Mouse (Mus musculus): ENCODE results near the gene Pate3.
"Not testable (repeated sequence)": the region's sequence is repeated elsewhere in the genome, so short reads cannot be mapped to it uniquely, and the experiment has no call there.

Pate3 gene

GRCm38 (mm10) chr9:35648102-35648501 lies at the start of gene Pate3:
Gene Pate3, minus strand, starts transcription at chr9:35648202.
- DNase-seq (ENCODE audit: extremely low read depth, insufficient read length, low spot score), result no peak

- DNase-seq (ENCODE audit: extremely low read depth, insufficient read length, low spot score), result no peak
Measured at GRCm38 (mm10) chr9:35691924-35692323, 43.9 kb upstream of the Pate3 start.

- peak; percentile 48 for DNase-seq (ENCODE audit: extremely low read depth, insufficient read length, low spot score)
Measured at GRCm38 (mm10) chr9:35687013-35687412, 39.0 kb upstream of the Pate3 start, which contains the start of gene Pate1. Gene Pate1, minus strand, starts transcription at chr9:35687390.

GRCm38 (mm10) chr9:35673557-35673956 lies 25.6 kb upstream of the Pate3 start:
- no peak for DNase-seq (ENCODE audit: extremely low read depth, insufficient read length, low spot score)

GRCm38 (mm10) chr9:35632981-35633380 lies 15.0 kb downstream of the Pate3 start:
- no peak for DNase-seq (ENCODE audit: extremely low read depth, insufficient read length, low spot score)

GRCm38 (mm10) chr9:35616784-35617183 lies 31.2 kb downstream of the Pate3 start:
- DNase-seq (ENCODE audit: extremely low read depth, insufficient read length, low spot score), result not testable (repeated sequence)

GRCm38 (mm10) chr9:35614005-35614404 lies 34.0 kb downstream of the Pate3 start:
- DNase-seq (ENCODE audit: extremely low read depth, insufficient read length, low spot score), result no peak

- no peak for DNase-seq (ENCODE audit: extremely low read depth, insufficient read length, low spot score)
Measured at GRCm38 (mm10) chr9:35611841-35612240, 36.2 kb downstream of the Pate3 start, which contains the start of gene Pate4. Gene Pate4, minus strand, starts transcription at chr9:35611941.

GRCm38 (mm10) chr9:35607647-35608405 lies 40.2 kb downstream of the Pate3 start:
- DNase-seq (ENCODE audit: extremely low read depth, insufficient read length, low spot score), result no peak
